Mouse (Mus musculus): ENCODE data around the gene Usp16. TPM values are rescaled to one million over a fixed set of nuclear protein-coding genes. Genes with fewer than 3 reads are reported as not detected.
A peak's percentile ranks its signal among the peaks of the same experiment; 100 is the strongest.

Gene Usp16
- polyA plus RNA-seq, 1 experiment from 2014 or later = 42.7 TPM

DNA sequence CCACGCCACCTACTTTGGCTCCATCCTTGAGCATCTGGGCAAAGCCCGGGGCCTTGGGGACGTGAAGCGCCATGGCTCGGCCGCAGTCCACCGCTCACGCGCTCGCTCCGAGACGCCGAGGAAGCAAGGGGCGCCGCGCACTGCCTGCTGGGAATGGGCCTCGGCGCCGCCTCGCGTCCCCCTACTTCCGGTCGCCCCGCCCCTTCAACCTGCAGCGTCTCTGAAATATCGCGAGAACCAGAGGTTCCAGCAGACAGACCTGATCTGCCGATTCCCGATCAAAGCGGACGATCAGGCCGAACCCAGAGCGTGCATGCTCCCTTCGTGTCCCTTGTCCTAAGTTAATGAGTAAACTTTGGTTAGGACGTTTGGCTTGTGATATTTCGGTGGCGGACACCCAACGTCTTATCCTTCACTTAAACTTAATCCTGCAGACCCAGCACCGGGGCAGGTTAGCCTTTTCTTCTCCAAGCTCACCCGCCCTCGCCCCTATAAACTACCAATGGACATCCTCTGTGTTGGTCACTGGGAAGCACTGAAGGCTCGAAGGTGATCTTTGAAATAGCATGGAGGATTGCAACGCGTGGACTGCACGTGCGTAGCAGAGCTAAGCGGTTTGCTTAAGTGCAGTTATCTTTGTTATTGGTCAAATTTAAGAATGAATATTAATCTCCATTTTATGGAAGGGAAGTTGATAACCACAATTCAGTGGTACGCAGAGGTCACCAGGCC, 41.4 kb downstream of the Usp16 start, which contains the start of gene Cct8:
Cct8 (minus strand) TSS at position 158 of the 732 bp plus-strand sequence.
- peak within 1 kb of the TSS; percentile 82 for H3K4me3 ChIP-seq (ENCODE audit: low read depth, low read length)
- H3K4me2 ChIP-seq = peak within 1 kb of the TSS; percentile 89
- H3K36me3 ChIP-seq (ENCODE audit: control insufficient read depth, insufficient read depth, low read length) = peaks cover 12% of the 10 kb centered on the region
- peak; percentile 91 for ATAC-seq (replicated peaks; ENCODE audit: low FRiP score)
- peaks cover 8% of the 10 kb centered on the region; the same call in 1 of the 2 replicates for H3K4me1 ChIP-seq (replicated peaks; ENCODE audit: control insufficient read depth, insufficient read depth, low read length)
- H3K9me3 ChIP-seq (ENCODE audit: control insufficient read depth, low read length) = no peaks in the 10 kb centered on the region
- under 1% methylated on average over 48 of the region's 48 CpGs for WGBS
- no peaks in the 10 kb centered on the region for H3K27me3 ChIP-seq (replicated peaks; ENCODE audit: control insufficient read depth, insufficient read depth, low read length)
- peak within 1 kb of the TSS; percentile 80 for H3K27ac ChIP-seq (ENCODE audit: low read depth, low read length)
- DNase-seq (ENCODE audit: low spot score) = peak; percentile 97
- peak within 1 kb of the TSS; percentile 99 for H3K9ac ChIP-seq (ENCODE audit: low read depth, low read length)

DNA sequence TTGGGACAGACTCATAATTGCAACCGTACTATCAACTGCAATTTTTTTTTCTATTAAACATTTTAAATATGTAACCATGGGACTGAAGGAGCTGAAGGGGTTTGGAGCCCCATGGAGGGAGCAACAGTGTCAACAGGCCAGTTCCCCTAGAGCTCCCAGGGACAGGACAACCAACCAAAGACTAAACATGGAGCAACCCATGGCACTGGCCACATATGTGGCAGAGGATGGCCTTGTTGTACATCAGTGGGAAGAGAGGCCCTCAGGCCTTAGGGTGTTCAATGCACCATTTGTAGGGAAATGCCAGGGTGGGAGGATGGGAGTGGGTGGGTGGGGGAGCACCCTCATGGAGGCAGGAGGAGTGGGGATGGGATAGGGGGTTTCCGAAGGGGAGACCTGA, 42.2 kb downstream of the Usp16 start:
- H3K27me3 ChIP-seq (replicated peaks; ENCODE audit: control insufficient read depth, insufficient read depth, low read length) = no peaks in the 10 kb centered on the region
- WGBS = 88% methylated on average over 2 of the region's 2 CpGs
- ATAC-seq (replicated peaks; ENCODE audit: low FRiP score) (no peak), DNase-seq (ENCODE audit: low spot score) (no peak)
- H3K27ac ChIP-seq (ENCODE audit: low read depth, low read length) = no peak overlapping the region
- no peaks in the 10 kb centered on the region for H3K9me3 ChIP-seq (ENCODE audit: control insufficient read depth, low read length)
- peak overlapping the region; percentile 61 for H3K9ac ChIP-seq (ENCODE audit: low read depth, low read length)
- peak overlapping the region; percentile 82 for H3K4me3 ChIP-seq (ENCODE audit: low read depth, low read length)
- H3K4me2 ChIP-seq = peak overlapping the region; percentile 63
- H3K4me1 ChIP-seq (replicated peaks; ENCODE audit: control insufficient read depth, insufficient read depth, low read length) = peaks cover 15% of the 10 kb centered on the region
- H3K36me3 ChIP-seq (ENCODE audit: control insufficient read depth, insufficient read depth, low read length) = peaks cover 6% of the 10 kb centered on the region; the same call in 1 of the 2 replicates

DNA sequence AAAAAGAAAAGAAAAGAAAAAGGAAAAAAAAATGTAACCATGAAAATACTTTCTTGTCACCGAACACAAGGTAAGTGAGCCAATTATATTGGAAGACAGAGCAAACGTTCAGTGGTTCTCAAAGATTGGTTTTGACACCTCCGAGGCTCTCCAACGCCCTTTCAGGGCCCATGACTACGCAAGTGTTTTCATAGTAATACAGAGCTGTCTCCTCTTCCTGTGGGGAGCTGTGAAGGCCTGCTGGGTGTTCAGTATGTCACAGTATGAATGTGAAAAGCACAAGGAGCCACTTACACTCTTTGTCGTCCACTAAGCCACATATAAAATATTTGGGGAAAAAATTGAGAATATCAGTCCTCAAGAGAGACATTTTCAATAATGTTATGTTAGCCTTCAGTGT, 42.7 kb downstream of the Usp16 start:
- Histone ChIP-seq H3K9ac (ENCODE audit: low read depth, low read length) (no peak overlapping the region), H3K9me3 (ENCODE audit: control insufficient read depth, low read length) (no peaks in the 10 kb centered on the region), H3K4me2 (peak overlapping the region; percentile 63), H3K4me1 (replicated peaks; ENCODE audit: control insufficient read depth, insufficient read depth, low read length) (peaks cover 15% of the 10 kb centered on the region), H3K27me3 (replicated peaks; ENCODE audit: control insufficient read depth, insufficient read depth, low read length) (no peaks in the 10 kb centered on the region), H3K4me3 (ENCODE audit: low read depth, low read length) (peak overlapping the region; percentile 82), H3K27ac (ENCODE audit: low read depth, low read length) (no peak overlapping the region), H3K36me3 (ENCODE audit: control insufficient read depth, insufficient read depth, low read length) (peaks cover 6% of the 10 kb centered on the region; the same call in 1 of the 2 replicates)
- no peak for DNase-seq (ENCODE audit: low spot score)
- WGBS = 83% methylated on average over 6 of the region's 6 CpGs
- ATAC-seq (replicated peaks; ENCODE audit: low FRiP score) = no peak

DNA sequence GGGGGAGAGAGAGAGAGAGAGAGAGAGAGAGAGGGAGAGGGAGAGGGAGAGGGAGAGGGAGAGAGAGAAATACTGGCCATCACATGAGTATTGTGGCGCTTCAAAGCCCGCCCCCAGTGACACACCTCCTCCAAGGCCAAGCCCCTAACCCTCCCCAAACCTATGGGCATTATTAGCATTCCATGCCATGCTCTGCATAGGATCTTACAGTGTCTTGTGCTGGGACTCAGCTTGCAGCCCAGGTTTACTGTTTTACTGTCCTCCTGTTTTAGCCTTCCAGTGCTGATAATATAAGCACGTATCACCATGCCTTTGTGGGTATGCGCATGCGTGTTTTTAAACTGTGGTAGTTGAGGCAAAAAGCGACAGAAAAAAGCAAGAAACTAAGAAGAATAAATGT, 45.1 kb downstream of the Usp16 start:
- Histone ChIP-seq H3K4me2 (no peak overlapping the region), H3K27me3 (replicated peaks; ENCODE audit: control insufficient read depth, insufficient read depth, low read length) (no peaks in the 10 kb centered on the region), H3K9ac (ENCODE audit: low read depth, low read length) (no peak overlapping the region), H3K4me3 (ENCODE audit: low read depth, low read length) (no peak overlapping the region), H3K4me1 (replicated peaks; ENCODE audit: control insufficient read depth, insufficient read depth, low read length) (peaks cover 10% of the 10 kb centered on the region), H3K9me3 (ENCODE audit: control insufficient read depth, low read length) (no peaks in the 10 kb centered on the region), H3K27ac (ENCODE audit: low read depth, low read length) (no peak overlapping the region), H3K36me3 (ENCODE audit: control insufficient read depth, insufficient read depth, low read length) (no peaks in the 10 kb centered on the region)
- DNase-seq (ENCODE audit: low spot score) (no peak), ATAC-seq (replicated peaks; ENCODE audit: low FRiP score) (no peak)
- WGBS = 70% methylated on average over 6 of the region's 6 CpGs

DNA sequence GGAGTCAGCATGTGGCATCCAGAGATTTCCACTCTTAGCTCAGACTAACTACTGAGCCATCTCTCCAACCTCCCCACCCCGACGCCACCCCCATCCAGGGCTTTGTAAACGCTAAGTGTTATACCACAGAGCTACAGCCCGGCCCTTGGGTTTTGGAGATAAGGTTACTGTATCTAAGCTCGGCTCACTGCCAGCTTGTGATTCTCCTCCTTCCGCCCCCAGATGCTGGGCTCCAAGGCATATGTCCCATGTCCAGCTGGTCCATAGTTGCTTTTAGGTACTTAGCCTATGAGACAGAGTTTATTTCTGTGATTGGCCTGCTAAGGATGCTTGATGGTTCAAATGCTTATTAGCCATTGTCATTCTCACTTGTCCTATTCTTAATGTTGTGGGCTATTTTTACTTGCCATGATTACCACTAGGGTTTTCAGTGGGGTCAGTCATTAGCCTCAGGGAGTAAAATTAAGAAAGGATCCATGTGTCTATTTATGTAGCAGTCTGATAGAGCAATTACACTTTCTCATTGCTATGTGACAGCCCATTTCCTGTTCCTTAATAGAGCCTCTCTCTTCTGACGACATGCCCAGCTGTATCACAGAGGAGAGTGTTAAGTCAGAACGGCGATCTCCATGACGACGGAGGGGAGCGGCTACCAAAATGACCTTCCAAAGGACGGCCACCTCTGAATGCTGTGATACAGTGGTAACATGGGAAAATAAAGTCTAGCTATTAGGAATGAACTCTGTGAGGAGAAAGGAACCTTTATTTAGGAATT, 47.0 kb downstream of the Usp16 start:
- Histone ChIP-seq H3K4me1 (replicated peaks; ENCODE audit: control insufficient read depth, insufficient read depth, low read length) (peaks cover 9% of the 10 kb centered on the region), H3K4me2 (no peak overlapping the region), H3K4me3 (ENCODE audit: low read depth, low read length) (no peak overlapping the region), H3K27me3 (replicated peaks; ENCODE audit: control insufficient read depth, insufficient read depth, low read length) (no peaks in the 10 kb centered on the region), H3K27ac (ENCODE audit: low read depth, low read length) (no peak overlapping the region), H3K9ac (ENCODE audit: low read depth, low read length) (no peak overlapping the region), H3K9me3 (ENCODE audit: control insufficient read depth, low read length) (no peaks in the 10 kb centered on the region), H3K36me3 (ENCODE audit: control insufficient read depth, insufficient read depth, low read length) (no peaks in the 10 kb centered on the region)
- ATAC-seq (replicated peaks; ENCODE audit: low FRiP score) (peak; percentile 81), DNase-seq (ENCODE audit: low spot score) (peak; percentile 51)
- 38% methylated on average over 13 of the region's 13 CpGs for WGBS

DNA sequence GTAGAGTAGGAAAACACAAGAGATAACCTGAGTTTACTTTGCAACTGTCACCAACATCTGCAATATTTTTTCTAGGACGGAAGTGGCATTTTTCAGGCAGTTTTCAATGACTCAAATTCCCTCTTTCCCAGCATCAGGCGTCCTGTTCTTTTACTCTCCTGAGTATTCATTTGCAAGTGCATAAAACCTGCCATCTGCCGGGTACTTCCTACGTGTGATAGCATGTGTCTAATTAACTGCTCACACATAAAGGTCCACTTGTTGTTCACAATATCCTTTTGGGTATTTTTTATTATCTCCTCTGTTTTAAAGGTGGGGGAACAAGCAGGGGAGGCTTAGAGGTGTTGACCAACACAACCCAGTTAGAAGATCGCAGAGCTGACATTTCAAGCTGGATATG, 57.2 kb downstream of the Usp16 start:
- WGBS = 72% methylated on average over 5 of the region's 5 CpGs
- Histone ChIP-seq H3K27ac (ENCODE audit: low read depth, low read length) (no peak overlapping the region), H3K9me3 (ENCODE audit: control insufficient read depth, low read length) (no peaks in the 10 kb centered on the region), H3K27me3 (replicated peaks; ENCODE audit: control insufficient read depth, insufficient read depth, low read length) (no peaks in the 10 kb centered on the region), H3K36me3 (ENCODE audit: control insufficient read depth, insufficient read depth, low read length) (no peaks in the 10 kb centered on the region), H3K4me1 (replicated peaks; ENCODE audit: control insufficient read depth, insufficient read depth, low read length) (no peaks in the 10 kb centered on the region), H3K4me3 (ENCODE audit: low read depth, low read length) (no peak overlapping the region), H3K4me2 (no peak overlapping the region), H3K9ac (ENCODE audit: low read depth, low read length) (no peak overlapping the region)
- no peak for ATAC-seq (replicated peaks; ENCODE audit: low FRiP score)
- no peak for DNase-seq (ENCODE audit: low spot score)

DNA sequence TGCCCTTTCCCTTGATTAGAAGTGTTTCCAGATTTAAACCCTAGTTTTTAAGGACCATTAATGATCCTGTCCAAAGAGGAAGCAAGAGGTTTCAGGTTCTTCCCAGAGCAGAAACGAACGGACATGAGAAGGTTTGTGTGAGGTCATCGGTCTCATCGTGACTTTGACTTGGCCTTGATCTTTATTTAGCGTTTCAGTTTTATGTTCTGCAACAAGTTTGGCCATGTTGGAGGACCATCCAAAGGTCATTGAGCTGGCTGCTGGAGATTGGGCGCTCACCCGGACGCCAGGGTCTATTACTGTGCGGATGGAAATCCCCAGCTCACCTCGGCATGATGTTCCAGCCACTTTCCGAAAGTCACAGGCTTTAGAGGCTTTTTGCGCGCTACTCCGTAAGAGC, 57.8 kb downstream of the Usp16 start:
- H3K36me3 ChIP-seq (ENCODE audit: control insufficient read depth, insufficient read depth, low read length) = no peaks in the 10 kb centered on the region
- 90% methylated on average over 14 of the region's 14 CpGs for WGBS
- H3K27ac ChIP-seq (ENCODE audit: low read depth, low read length) = no peak overlapping the region
- no peaks in the 10 kb centered on the region for H3K27me3 ChIP-seq (replicated peaks; ENCODE audit: control insufficient read depth, insufficient read depth, low read length)
- no peak overlapping the region for H3K4me2 ChIP-seq
- ATAC-seq (replicated peaks; ENCODE audit: low FRiP score) = no peak
- DNase-seq (ENCODE audit: low spot score) = no peak
- no peaks in the 10 kb centered on the region for H3K9me3 ChIP-seq (ENCODE audit: control insufficient read depth, low read length)
- H3K9ac ChIP-seq (ENCODE audit: low read depth, low read length) = no peak overlapping the region
- H3K4me3 ChIP-seq (ENCODE audit: low read depth, low read length) = no peak overlapping the region
- H3K4me1 ChIP-seq (replicated peaks; ENCODE audit: control insufficient read depth, insufficient read depth, low read length) = no peaks in the 10 kb centered on the region

DNA sequence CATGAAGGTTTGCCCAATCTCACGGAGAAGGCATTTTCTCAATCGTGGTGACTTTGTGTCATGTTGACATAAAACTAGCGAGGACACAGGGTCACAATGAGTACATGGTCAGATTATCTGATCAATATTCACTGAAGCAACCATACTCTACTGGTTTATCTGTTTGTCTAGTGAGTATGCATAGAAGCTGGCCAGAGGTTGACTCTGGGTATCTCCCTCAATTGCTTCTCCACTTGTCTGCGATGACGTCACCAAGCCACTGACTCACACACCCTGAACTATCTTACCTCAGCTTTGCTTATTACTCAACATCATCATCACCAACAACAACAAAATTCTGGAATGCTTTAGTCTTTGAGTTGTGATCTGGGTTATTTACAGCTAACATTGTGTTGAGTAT, 69.7 kb downstream of the Usp16 start:
- DNase-seq (ENCODE audit: low spot score) = no peak
- no peak; the same call in 1 of the 2 replicates for ATAC-seq (replicated peaks; ENCODE audit: low FRiP score)
- 65% methylated on average over 5 of the region's 5 CpGs for WGBS
- Histone ChIP-seq H3K4me2 (no peak overlapping the region), H3K36me3 (ENCODE audit: control insufficient read depth, insufficient read depth, low read length) (no peaks in the 10 kb centered on the region), H3K9me3 (ENCODE audit: control insufficient read depth, low read length) (no peaks in the 10 kb centered on the region), H3K27me3 (replicated peaks; ENCODE audit: control insufficient read depth, insufficient read depth, low read length) (no peaks in the 10 kb centered on the region), H3K4me3 (ENCODE audit: low read depth, low read length) (no peak overlapping the region), H3K9ac (ENCODE audit: low read depth, low read length) (no peak overlapping the region), H3K27ac (ENCODE audit: low read depth, low read length) (no peak overlapping the region), H3K4me1 (replicated peaks; ENCODE audit: control insufficient read depth, insufficient read depth, low read length) (no peaks in the 10 kb centered on the region)

All from liver, embryonic 11.5 days (tissue).